Mouse (Mus musculus): ENCODE results near the gene Bicc1. TPM values are rescaled to one million over a fixed set of nuclear protein-coding genes. Genes with fewer than 3 reads are reported as not detected.

Gene Bicc1
- polyA plus RNA-seq, 1 experiment = 4.0 TPM

DNA sequence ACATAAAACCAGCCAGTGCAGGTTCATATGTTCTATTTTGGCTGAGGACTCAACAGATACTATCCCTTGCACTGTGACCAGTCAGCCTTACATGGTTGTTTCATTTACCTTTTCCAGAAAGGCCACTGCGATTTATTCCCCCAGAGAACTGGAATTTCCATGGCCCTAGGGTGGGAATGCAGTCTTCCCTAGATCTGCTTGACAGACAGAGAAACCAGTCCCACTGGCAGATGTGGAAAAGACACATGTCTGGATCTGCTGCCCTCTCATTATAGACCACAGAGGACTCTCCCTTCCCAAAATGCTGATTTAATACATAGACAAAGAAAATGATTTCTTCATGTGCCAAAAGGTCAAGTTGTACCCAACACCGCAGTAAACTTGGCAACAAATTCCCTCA lies 156.6 kb downstream of the Bicc1 start:
- WGBS = 77% methylated on average over 2 of the region's 2 CpGs
- no peak overlapping the region for H3K27ac ChIP-seq (ENCODE audit: control insufficient read depth, insufficient read depth, low read depth, low read length, poor library complexity)
- TF ChIP-seq CTCF (IDR thresholded peaks at IDR 0.05; ENCODE audit: control insufficient read depth, insufficient read depth, low read length) = no peak
- no peak for TF ChIP-seq POLR2A (IDR thresholded peaks at IDR 0.05; ENCODE audit: borderline replicate concordance, control insufficient read depth, low read depth, low read length)
- no peaks in the 10 kb centered on the region for H3K4me1 ChIP-seq (ENCODE audit: control insufficient read depth, insufficient read depth, low read length)
- H3K4me3 ChIP-seq (replicated peaks; ENCODE audit: control insufficient read depth, low read depth, low read length) = no peak overlapping the region

DNA sequence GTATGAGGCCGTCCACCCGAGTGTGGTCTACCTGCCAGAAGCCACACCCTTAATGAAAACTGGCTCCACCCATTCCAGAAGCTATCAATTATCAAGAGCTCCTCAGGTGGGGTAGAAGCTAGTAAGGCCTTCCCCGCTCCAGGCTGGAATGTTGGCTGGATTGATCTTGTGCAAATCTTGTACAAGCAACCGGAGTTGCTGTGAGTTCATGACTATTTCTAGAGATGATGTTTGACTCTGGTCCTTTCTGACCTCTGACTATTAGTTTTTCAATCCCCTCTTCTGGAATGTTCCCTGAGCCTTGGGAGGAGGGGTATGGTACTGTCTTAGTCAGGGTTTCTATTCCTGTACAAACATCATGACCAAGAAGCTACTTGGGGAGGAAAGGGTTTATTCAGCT lies 157.3 kb downstream of the Bicc1 start:
- H3K27ac ChIP-seq (ENCODE audit: control insufficient read depth, insufficient read depth, low read depth, low read length, poor library complexity) = no peak overlapping the region
- TF ChIP-seq CTCF (IDR thresholded peaks at IDR 0.05; ENCODE audit: control insufficient read depth, insufficient read depth, low read length) (no peak), POLR2A (IDR thresholded peaks at IDR 0.05; ENCODE audit: borderline replicate concordance, control insufficient read depth, low read depth, low read length) (no peak)
- no peaks in the 10 kb centered on the region for H3K4me1 ChIP-seq (ENCODE audit: control insufficient read depth, insufficient read depth, low read length)
- H3K4me3 ChIP-seq (replicated peaks; ENCODE audit: control insufficient read depth, low read depth, low read length) = no peak overlapping the region
- WGBS = 89% methylated on average over 4 of the region's 4 CpGs

DNA sequence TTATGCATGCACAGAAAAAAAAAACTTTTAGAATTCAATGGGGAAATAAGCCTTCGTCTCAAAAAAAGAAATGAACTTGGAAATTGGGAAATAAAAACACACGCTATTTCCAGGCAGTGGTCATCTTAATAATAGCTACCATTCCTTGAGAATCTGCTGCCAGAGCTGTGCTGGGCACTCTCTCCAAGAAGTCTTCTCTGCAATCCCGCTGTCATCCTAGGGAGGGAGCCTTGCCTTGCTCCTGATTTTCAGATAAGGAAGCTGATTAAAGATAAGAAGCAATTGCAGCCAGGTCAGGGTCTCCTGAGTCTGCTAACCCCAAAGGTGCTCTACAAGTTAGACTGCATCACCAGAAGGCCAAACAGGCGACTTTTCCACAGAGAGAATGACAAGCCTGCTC lies 161.4 kb downstream of the Bicc1 start:
- 51% methylated on average over 4 of the region's 4 CpGs for WGBS
- Histone ChIP-seq H3K4me3 (replicated peaks; ENCODE audit: control insufficient read depth, low read depth, low read length) (no peak overlapping the region), H3K27ac (ENCODE audit: control insufficient read depth, insufficient read depth, low read depth, low read length, poor library complexity) (no peak overlapping the region), H3K4me1 (ENCODE audit: control insufficient read depth, insufficient read depth, low read length) (no peaks in the 10 kb centered on the region)
- TF ChIP-seq CTCF (IDR thresholded peaks at IDR 0.05; ENCODE audit: control insufficient read depth, insufficient read depth, low read length) (no peak), POLR2A (IDR thresholded peaks at IDR 0.05; ENCODE audit: borderline replicate concordance, control insufficient read depth, low read depth, low read length) (no peak)

DNA sequence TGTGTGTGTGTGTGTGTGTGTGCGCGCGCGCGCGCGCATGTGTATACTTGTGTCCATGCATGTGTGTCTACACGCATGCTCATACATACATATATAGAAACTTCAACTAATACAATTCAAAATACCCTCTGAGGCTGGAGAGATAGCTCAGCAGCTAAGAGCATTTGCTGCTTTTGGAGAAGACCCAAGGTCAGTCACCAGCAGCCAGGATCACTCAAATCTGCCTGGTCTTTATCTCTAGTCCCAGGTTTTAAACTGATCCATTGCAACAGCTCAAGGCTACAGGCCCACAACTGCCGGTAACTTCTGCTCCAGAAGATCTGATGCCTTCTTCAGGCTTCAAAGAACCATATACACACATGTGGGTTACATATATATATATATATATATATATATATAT lies 163.4 kb downstream of the Bicc1 start:
- no peak overlapping the region for H3K4me3 ChIP-seq (replicated peaks; ENCODE audit: control insufficient read depth, low read depth, low read length)
- no peaks in the 10 kb centered on the region for H3K4me1 ChIP-seq (ENCODE audit: control insufficient read depth, insufficient read depth, low read length)
- TF ChIP-seq CTCF (IDR thresholded peaks at IDR 0.05; ENCODE audit: control insufficient read depth, insufficient read depth, low read length) (no peak), POLR2A (IDR thresholded peaks at IDR 0.05; ENCODE audit: borderline replicate concordance, control insufficient read depth, low read depth, low read length) (no peak)
- no peak overlapping the region for H3K27ac ChIP-seq (ENCODE audit: control insufficient read depth, insufficient read depth, low read depth, low read length, poor library complexity)
- 87% methylated on average over 9 of the region's 9 CpGs for WGBS

DNA sequence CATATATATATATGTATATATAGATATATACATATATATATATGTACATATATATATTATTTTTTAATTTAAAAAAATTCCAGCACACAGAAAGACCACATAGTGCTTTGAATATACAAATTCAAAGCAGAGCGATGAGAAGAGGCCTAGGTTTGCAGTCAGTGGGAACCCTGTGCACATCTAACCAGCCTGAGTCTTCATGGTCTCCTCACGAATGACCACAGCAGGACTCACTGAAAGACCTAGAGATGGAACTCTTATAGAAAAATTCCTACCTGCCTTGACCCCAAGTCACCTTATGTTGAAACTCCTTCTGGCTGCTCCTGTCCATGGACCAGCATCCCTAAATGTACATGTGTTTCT lies 165.4 kb downstream of the Bicc1 start:
- TF ChIP-seq CTCF (IDR thresholded peaks at IDR 0.05; ENCODE audit: control insufficient read depth, insufficient read depth, low read length) (no peak), POLR2A (IDR thresholded peaks at IDR 0.05; ENCODE audit: borderline replicate concordance, control insufficient read depth, low read depth, low read length) (no peak)
- WGBS = 84% methylated on average over 2 of the region's 2 CpGs
- H3K27ac ChIP-seq (ENCODE audit: control insufficient read depth, insufficient read depth, low read depth, low read length, poor library complexity) = no peak overlapping the region
- no peaks in the 10 kb centered on the region for H3K4me1 ChIP-seq (ENCODE audit: control insufficient read depth, insufficient read depth, low read length)
- no peak overlapping the region for H3K4me3 ChIP-seq (replicated peaks; ENCODE audit: control insufficient read depth, low read depth, low read length)

DNA sequence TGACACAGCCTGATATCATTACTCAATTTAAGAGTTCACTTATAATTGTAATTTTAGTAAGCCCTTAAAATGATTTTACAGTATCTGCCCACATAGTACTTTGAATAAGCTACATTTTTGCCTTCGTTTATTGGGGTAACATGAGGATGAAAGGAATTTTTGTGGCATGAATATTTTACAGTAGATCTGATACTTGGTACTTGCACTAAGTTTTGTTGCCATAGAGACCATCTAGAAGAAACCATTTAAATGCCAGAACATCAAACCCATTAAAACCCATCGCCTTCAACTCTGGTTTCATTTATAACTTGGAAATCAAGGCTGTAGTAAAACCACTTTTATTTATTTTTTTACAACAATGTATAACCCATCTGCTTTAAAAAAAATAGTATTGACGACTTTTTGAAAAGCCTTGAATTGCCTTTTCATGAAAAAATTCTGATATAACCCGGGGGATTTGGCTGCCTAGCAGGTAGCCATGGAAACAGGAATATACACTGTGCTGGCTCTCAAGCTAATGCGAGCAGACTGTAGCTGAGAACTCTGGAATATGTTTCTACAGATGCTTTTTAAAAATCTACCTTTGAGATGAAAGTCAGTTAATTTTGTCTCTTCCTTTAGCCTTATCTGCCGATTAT lies 165.9 kb downstream of the Bicc1 start:
- Histone ChIP-seq H3K27ac (ENCODE audit: control insufficient read depth, insufficient read depth, low read depth, low read length, poor library complexity) (no peak overlapping the region), H3K4me1 (ENCODE audit: control insufficient read depth, insufficient read depth, low read length) (no peaks in the 10 kb centered on the region), H3K4me3 (replicated peaks; ENCODE audit: control insufficient read depth, low read depth, low read length) (no peak overlapping the region)
- TF ChIP-seq CTCF (IDR thresholded peaks at IDR 0.05; ENCODE audit: control insufficient read depth, insufficient read depth, low read length) (no peak), POLR2A (IDR thresholded peaks at IDR 0.05; ENCODE audit: borderline replicate concordance, control insufficient read depth, low read depth, low read length) (no peak)
- 78% methylated on average over 6 of the region's 6 CpGs for WGBS

DNA sequence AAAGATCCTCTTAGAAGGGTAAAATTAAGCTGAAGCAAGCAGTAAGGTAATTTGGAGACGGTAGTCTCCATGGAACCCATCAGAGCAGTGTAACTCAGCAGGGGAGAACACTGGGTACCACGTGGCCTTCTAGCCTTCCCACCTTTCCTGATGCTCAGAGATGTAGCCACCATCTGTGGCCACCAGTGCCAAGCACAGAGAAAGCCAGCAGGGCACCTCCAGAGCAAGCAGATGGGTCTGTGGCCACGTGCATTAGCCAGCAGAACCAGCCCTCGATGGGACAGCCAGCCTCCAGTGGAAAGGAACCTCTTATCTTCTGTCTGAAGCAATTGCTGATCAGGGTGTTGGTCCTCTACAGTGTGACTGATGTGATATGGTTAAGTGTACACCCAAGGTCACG lies 172.1 kb downstream of the Bicc1 start:
- TF ChIP-seq CTCF (IDR thresholded peaks at IDR 0.05; ENCODE audit: control insufficient read depth, insufficient read depth, low read length) (no peak), POLR2A (IDR thresholded peaks at IDR 0.05; ENCODE audit: borderline replicate concordance, control insufficient read depth, low read depth, low read length) (no peak)
- Histone ChIP-seq H3K4me3 (replicated peaks; ENCODE audit: control insufficient read depth, low read depth, low read length) (no peak overlapping the region), H3K4me1 (ENCODE audit: control insufficient read depth, insufficient read depth, low read length) (no peaks in the 10 kb centered on the region), H3K27ac (ENCODE audit: control insufficient read depth, insufficient read depth, low read depth, low read length, poor library complexity) (no peak overlapping the region)
- WGBS = 65% methylated on average over 5 of the region's 5 CpGs

DNA sequence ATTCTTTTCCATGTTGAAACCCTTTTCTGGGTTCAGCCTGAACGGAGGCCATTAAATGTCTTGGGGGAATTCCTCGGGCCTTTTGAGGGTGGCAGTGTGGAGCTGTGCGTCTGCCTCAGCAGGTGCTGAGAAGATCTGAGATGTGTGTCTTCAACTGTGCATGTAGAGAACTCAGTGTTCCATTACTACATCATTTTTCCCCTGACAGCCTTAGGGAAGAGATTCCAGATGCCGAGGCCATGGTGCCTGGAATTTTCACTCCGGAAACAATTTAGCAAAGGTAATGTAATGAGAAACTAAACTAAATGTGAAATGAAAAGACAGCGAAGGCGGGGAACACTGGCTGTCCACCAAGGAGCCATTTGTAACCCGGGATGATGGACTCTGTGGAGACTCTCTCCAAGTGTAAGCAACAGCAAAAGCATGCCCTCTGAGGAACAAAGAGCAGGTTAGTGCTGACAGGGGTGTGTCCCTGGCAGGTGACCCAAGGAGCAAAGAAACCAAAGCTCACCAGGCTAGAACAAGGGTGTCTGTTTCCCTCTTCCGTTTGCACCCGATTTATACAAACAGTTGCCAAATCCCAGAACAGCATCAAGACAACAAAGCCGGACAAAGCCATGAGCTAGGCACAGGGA lies 176.3 kb downstream of the Bicc1 start:
- Histone ChIP-seq H3K4me3 (replicated peaks; ENCODE audit: control insufficient read depth, low read depth, low read length) (no peak overlapping the region), H3K4me1 (ENCODE audit: control insufficient read depth, insufficient read depth, low read length) (no peaks in the 10 kb centered on the region), H3K27ac (ENCODE audit: control insufficient read depth, insufficient read depth, low read depth, low read length, poor library complexity) (no peak overlapping the region)
- WGBS = 70% methylated on average over 11 of the region's 11 CpGs
- no peak for TF ChIP-seq POLR2A (IDR thresholded peaks at IDR 0.05; ENCODE audit: borderline replicate concordance, control insufficient read depth, low read depth, low read length)
- no peak for TF ChIP-seq CTCF (IDR thresholded peaks at IDR 0.05; ENCODE audit: control insufficient read depth, insufficient read depth, low read length)
